Mouse (Mus musculus): ENCODE results near the gene Nova1. TPM values are rescaled to one million over a fixed set of nuclear protein-coding genes. Genes with fewer than 3 reads are reported as not detected.

Gene Nova1
- total and polyA plus RNA-seq, 3 experiments = not detected

GRCm38 (mm10) chr12:46782301-46783280 is 36.1 kb downstream of the Nova1 start:
- no peak for DNase-seq (ENCODE audit: extremely low read depth)
- H3K36me3 ChIP-seq (replicated peaks in 1 of 2; ENCODE audit: control insufficient read depth in 1 of 2, insufficient read depth in 1 of 2, low read length in 1 of 2) = no peaks in the 10 kb centered on the region
- no peaks in the 10 kb centered on the region for H3K9me3 ChIP-seq (replicated peaks; ENCODE audit: low read length)
- H3K9ac ChIP-seq (ENCODE audit: insufficient read depth, low read depth) = no peak overlapping the region
- in situ Hi-C loops (cut with MboI; ENCODE audit: low pct_ligation_motif_present, low pct_unique_long_range_greater_than_20kb, low sequenced_read_pairs) (no loop called here), dilution Hi-C loops (cut with MboI; ENCODE audit: extremely low pct_ligation_motif_present, extremely low pct_unique_long_range_greater_than_20kb, low sequenced_read_pairs) (no loop called here)
- no peak overlapping the region for H3K27ac ChIP-seq (ENCODE audit: insufficient read depth, low read depth)
- H3K27me3 ChIP-seq (replicated peaks) = no peaks in the 10 kb centered on the region
- TF ChIP-seq ELF1 (IDR thresholded peaks at IDR 0.05; ENCODE audit: low read depth, low read length) = no peak
- TF ChIP-seq ZNF384 (IDR thresholded peaks at IDR 0.05; ENCODE audit: low read depth, low read length) = no peak
- no peak for TF ChIP-seq MAZ (IDR thresholded peaks at IDR 0.05; ENCODE audit: low read depth, low read length)
- TF ChIP-seq MXI1 (IDR thresholded peaks at IDR 0.05; ENCODE audit: low read depth, low read length) = no peak
- no peak for TF ChIP-seq ETS1 (conservative IDR thresholded peaks at IDR 0.05; ENCODE audit: low read depth, low read length)
- TF ChIP-seq TCF12 (IDR thresholded peaks at IDR 0.05; ENCODE audit: low read depth, low read length) = no peak
- no peak for TF ChIP-seq MAFK (IDR thresholded peaks at IDR 0.05; ENCODE audit: insufficient replicate concordance, low read length)
- no peak for TF ChIP-seq SIN3A (IDR thresholded peaks at IDR 0.05; ENCODE audit: low read length)
- no peak for TF ChIP-seq NELFE (IDR thresholded peaks at IDR 0.05; ENCODE audit: low read depth, low read length)
- no peak for TF ChIP-seq TBP (conservative IDR thresholded peaks at IDR 0.05; ENCODE audit: low read depth, low read length)
- TF ChIP-seq BHLHE40 (IDR thresholded peaks at IDR 0.05; ENCODE audit: low read depth, low read length) = no peak
- TF ChIP-seq USF1 (IDR thresholded peaks at IDR 0.05; ENCODE audit: low read depth, low read length) = no peak
- TF ChIP-seq EP300 (IDR thresholded peaks at IDR 0.05; ENCODE audit: low read length) = no peak
- TF ChIP-seq SMC3 (IDR thresholded peaks at IDR 0.05; ENCODE audit: low read depth, low read length) = no peak
- TF ChIP-seq ZKSCAN1 (IDR thresholded peaks at IDR 0.05; ENCODE audit: borderline replicate concordance, low read depth, low read length) = no peak
- no peak for TF ChIP-seq JUN (IDR thresholded peaks at IDR 0.05; ENCODE audit: insufficient read depth, low read depth, low read length)
- no peaks in the 10 kb centered on the region for H3K4me1 ChIP-seq (ENCODE audit: control insufficient read depth in 1 of 2, insufficient read depth in 2 of 2)
- H3K4me2 ChIP-seq (ENCODE audit: insufficient read depth, low read depth, poor library complexity, severe bottlenecking) = no peak overlapping the region
- H3K4me3 ChIP-seq (replicated peaks in 1 of 3; ENCODE audit: low read depth in 2 of 3, low read length in 2 of 3, poor library complexity in 1 of 3) = no peak overlapping the region
- H3K79me2 ChIP-seq (replicated peaks; ENCODE audit: control insufficient read depth, extremely low read depth, insufficient read depth, poor library complexity, severe bottlenecking) = no peaks in the 10 kb centered on the region

- Histone ChIP-seq H3K27ac (ENCODE audit: insufficient read depth, low read depth) (no peak overlapping the region), H3K36me3 (replicated peaks in 1 of 2; ENCODE audit: control insufficient read depth in 1 of 2, insufficient read depth in 1 of 2, low read length in 1 of 2) (no peaks in the 10 kb centered on the region), H3K9ac (ENCODE audit: insufficient read depth, low read depth) (no peak overlapping the region), H3K4me3 (replicated peaks in 1 of 3; ENCODE audit: low read depth in 2 of 3, low read length in 2 of 3, poor library complexity in 1 of 3) (no peak overlapping the region), H3K4me1 (ENCODE audit: control insufficient read depth in 1 of 2, insufficient read depth in 2 of 2) (no peaks in the 10 kb centered on the region), H3K79me2 (replicated peaks; ENCODE audit: control insufficient read depth, extremely low read depth, insufficient read depth, poor library complexity, severe bottlenecking) (no peaks in the 10 kb centered on the region), H3K9me3 (replicated peaks; ENCODE audit: low read length) (no peaks in the 10 kb centered on the region), H3K27me3 (replicated peaks) (no peaks in the 10 kb centered on the region), H3K4me2 (ENCODE audit: insufficient read depth, low read depth, poor library complexity, severe bottlenecking) (no peak overlapping the region)
- in situ Hi-C loops (cut with MboI; ENCODE audit: low pct_ligation_motif_present, low pct_unique_long_range_greater_than_20kb, low sequenced_read_pairs) = no loop called here
- no peak for DNase-seq (ENCODE audit: extremely low read depth)
- dilution Hi-C loops (cut with MboI; ENCODE audit: extremely low pct_ligation_motif_present, extremely low pct_unique_long_range_greater_than_20kb, low sequenced_read_pairs) = no loop called here
- TF ChIP-seq ETS1 (conservative IDR thresholded peaks at IDR 0.05; ENCODE audit: low read depth, low read length) = no peak
- TF ChIP-seq RAD21 (IDR thresholded peaks at IDR 0.05; ENCODE audit: low read depth, low read length) = no peak
- no peak for TF ChIP-seq NELFE (IDR thresholded peaks at IDR 0.05; ENCODE audit: low read depth, low read length)
- no peak for TF ChIP-seq SIN3A (IDR thresholded peaks at IDR 0.05; ENCODE audit: low read length)
- TF ChIP-seq USF2 (conservative IDR thresholded peaks at IDR 0.05; ENCODE audit: low read depth, low read length) = no peak
- TF ChIP-seq POLR2A (IDR thresholded peaks at IDR 0.05; ENCODE audit: low read depth, low read length) = no peak
- no peak for TF ChIP-seq ZNF384 (IDR thresholded peaks at IDR 0.05; ENCODE audit: low read depth, low read length)
- no peak for TF ChIP-seq IRF4 (IDR thresholded peaks at IDR 0.05; ENCODE audit: low read depth, low read length)
- TF ChIP-seq HCFC1 (IDR thresholded peaks at IDR 0.05; ENCODE audit: low read depth, low read length) = no peak
- no peak for TF ChIP-seq KAT2A (IDR thresholded peaks at IDR 0.05; ENCODE audit: insufficient replicate concordance, low read length)
- no peak for TF ChIP-seq USF1 (IDR thresholded peaks at IDR 0.05; ENCODE audit: low read depth, low read length)
- TF ChIP-seq MAZ (IDR thresholded peaks at IDR 0.05; ENCODE audit: low read depth, low read length) = no peak
- TF ChIP-seq MEF2A (IDR thresholded peaks at IDR 0.05; ENCODE audit: borderline replicate concordance, low read depth, low read length) = no peak
- no peak for TF ChIP-seq MYC (IDR thresholded peaks at IDR 0.05; ENCODE audit: low read depth, low read length)
- TF ChIP-seq TCF12 (IDR thresholded peaks at IDR 0.05; ENCODE audit: low read depth, low read length) = no peak
Measured at GRCm38 (mm10) chr12:46781481-46781880, 37.2 kb downstream of the Nova1 start.
